Mouse (Mus musculus) lung, embryonic 15.5 days (tissue): ENCODE data around the gene Hexim2. TPM values are rescaled to one million over a fixed set of nuclear protein-coding genes. Genes with fewer than 3 reads are reported as not detected.

Source experiments
- ATAC-seq: fragments of 200-750 bp; cut with Nextera tagmentation; 2 replicates; pipeline ENCODE4 v1.8.0; 2017; ENCODE audit warnings: moderate number of reproducible peaks, borderline replicate concordance; ENCODE audit not compliant: low FRiP score, low TSS enrichment; ENCODE audit errors: extremely low read depth
- H3K27ac ChIP-seq: fragments of 300-500 bp; sonication (generic); 2 replicates; pipeline ENCODE4 v1.5.1; 2015; ENCODE audit warnings: moderate library complexity, mild to moderate bottlenecking, inconsistent platforms
- H3K27me3 ChIP-seq: fragments of 300-500 bp; sonication (generic); 2 replicates; pipeline ENCODE4 v1.6.1; 2015; ENCODE audit warnings: inconsistent platforms
- H3K36me3 ChIP-seq: fragments of 300-500 bp; sonication (generic); 2 replicates; pipeline ENCODE4 v1.6.1; 2015; ENCODE audit warnings: inconsistent platforms
- H3K4me1 ChIP-seq: fragments of 300-500 bp; sonication (generic); 2 replicates; pipeline ENCODE4 v1.6.1; 2015; ENCODE audit warnings: inconsistent platforms
- H3K4me2 ChIP-seq: fragments of 300-500 bp; sonication (generic); 2 replicates; pipeline ENCODE4 v1.6.1; 2015; ENCODE audit warnings: inconsistent platforms, mild to moderate bottlenecking, moderate library complexity
- H3K4me3 ChIP-seq: fragments of 300-500 bp; sonication (generic); 2 replicates; pipeline ENCODE4 v1.5.1; 2015; ENCODE audit warnings: mild to moderate bottlenecking, inconsistent platforms
- H3K9ac ChIP-seq: fragments of 300-500 bp; sonication (generic); 2 replicates; pipeline ENCODE4 v1.6.1; 2015; ENCODE audit warnings: inconsistent platforms
- H3K9me3 ChIP-seq: fragments of 300-500 bp; sonication (generic); 2 replicates; pipeline ENCODE4 v1.6.1; 2016; ENCODE audit warnings: inconsistent platforms
- whole genome bisulfite sequencing: fragments of 180-500 bp; shearing (Covaris S2); methylation state at CpG from one replicate; pipeline ENCODE4 v1.1.7; 2015; 5-methylcytosine and 5-hydroxymethylcytosine counted together
- polyA plus RNA-seq: library from polyadenylated mRNA; unstranded; fragments of >200 nt; fragmentation: Nextera tagmentation; extraction: Ambion mirVana; gene quantifications from 2 replicates; pipeline ENCODE4 v1.2.1, GENCODE M21; 2015

Gene Hexim2
- polyA plus RNA-seq, 1 experiment from 2014 or later, result 9.6 TPM

DNA sequence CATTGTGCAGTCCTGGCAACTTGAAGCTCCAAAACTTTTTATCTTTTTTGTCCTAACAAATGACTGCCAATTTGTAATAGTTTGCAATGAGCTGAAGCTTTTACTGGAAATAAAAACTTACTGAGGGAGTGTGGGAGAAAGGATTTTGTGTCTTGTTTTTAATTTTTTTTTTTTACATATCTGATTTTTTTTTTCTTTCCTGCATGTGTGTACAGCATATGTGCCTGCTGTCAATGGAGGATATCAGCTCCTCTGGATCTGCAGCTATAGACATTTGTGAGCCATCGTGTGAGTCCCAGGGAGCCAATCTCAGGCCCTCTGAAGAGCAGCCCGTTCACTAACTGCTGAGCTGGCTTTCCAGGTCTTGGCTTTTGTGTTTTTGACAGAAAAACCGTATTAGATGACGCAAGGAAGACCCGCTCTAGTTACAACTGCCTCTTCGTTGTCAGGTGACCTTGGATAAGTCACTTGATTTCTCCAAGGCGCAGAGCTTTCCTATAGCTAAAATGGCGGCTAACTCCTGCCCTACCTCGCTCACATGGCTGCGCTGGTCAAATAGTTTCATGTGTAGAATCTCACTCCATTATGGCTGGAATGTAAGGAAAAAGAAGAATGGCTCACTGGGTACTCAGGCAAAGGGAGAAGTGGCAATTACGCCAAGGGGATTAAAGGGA is 17.8 kb upstream of the Hexim2 start:
- 85% methylated on average over 11 of the region's 11 CpGs for WGBS
- Histone ChIP-seq H3K9me3 (no peaks in the 10 kb centered on the region), H3K4me2 (peak overlapping the region; percentile 65), H3K36me3 (no peaks in the 10 kb centered on the region), H3K4me1 (peaks cover 35% of the 10 kb centered on the region), H3K4me3 (peak overlapping the region; percentile 69), H3K9ac (peak overlapping the region; percentile 82), H3K27ac (peak overlapping the region; percentile 97), H3K27me3 (no peaks in the 10 kb centered on the region)
- ATAC-seq, result no peak

DNA sequence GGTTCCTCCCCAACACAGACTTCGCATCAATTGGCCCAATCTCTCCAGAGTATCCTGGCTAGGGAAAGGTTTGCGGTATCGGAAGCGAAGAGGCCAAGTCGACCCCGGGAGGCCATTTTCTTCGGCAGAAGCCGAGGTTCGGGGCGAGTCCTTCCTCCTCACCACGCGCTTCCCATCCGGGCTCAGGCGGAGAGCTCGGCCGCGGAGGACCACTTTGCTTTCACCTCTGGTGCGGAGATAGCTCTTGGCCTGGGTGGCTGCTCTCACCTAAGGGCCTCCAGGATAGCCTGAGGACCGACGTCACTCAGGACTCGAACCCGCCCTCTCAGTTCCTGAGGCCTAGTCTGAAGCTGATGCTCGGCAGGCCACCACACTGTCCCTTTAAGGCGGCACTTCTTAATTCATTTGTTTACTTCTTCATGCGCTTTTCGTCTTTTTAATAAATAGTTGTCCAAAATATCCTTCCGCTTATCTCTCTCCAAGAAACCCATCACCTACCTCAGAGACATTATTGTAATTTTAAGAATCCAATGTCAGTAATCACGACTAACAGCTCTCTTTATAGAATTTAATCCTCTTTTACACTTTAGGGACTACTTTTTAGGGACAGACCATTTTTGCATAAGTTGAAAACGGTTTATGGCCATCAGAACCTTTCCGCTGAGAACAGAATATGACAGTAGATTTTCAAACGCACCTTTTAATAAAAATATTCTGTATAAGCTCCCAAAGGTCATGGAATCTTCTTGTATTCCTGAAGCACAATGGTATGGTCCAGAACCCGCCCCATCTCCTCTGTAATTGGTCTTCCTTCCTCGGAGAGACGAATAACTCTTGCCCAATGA is 16.8 kb upstream of the Hexim2 start:
- WGBS, result 1% methylated on average over 34 of the region's 34 CpGs
- H3K4me1 ChIP-seq, result peaks cover 37% of the 10 kb centered on the region
- peak overlapping the region; percentile 82 for H3K9ac ChIP-seq
- H3K4me3 ChIP-seq, result peak overlapping the region; percentile 69
- no peaks in the 10 kb centered on the region for H3K36me3 ChIP-seq
- no peaks in the 10 kb centered on the region for H3K9me3 ChIP-seq
- no peaks in the 10 kb centered on the region for H3K27me3 ChIP-seq
- peak; percentile 75 for ATAC-seq
- peak overlapping the region; percentile 97 for H3K27ac ChIP-seq
- H3K4me2 ChIP-seq, result peak overlapping the region; percentile 65

DNA sequence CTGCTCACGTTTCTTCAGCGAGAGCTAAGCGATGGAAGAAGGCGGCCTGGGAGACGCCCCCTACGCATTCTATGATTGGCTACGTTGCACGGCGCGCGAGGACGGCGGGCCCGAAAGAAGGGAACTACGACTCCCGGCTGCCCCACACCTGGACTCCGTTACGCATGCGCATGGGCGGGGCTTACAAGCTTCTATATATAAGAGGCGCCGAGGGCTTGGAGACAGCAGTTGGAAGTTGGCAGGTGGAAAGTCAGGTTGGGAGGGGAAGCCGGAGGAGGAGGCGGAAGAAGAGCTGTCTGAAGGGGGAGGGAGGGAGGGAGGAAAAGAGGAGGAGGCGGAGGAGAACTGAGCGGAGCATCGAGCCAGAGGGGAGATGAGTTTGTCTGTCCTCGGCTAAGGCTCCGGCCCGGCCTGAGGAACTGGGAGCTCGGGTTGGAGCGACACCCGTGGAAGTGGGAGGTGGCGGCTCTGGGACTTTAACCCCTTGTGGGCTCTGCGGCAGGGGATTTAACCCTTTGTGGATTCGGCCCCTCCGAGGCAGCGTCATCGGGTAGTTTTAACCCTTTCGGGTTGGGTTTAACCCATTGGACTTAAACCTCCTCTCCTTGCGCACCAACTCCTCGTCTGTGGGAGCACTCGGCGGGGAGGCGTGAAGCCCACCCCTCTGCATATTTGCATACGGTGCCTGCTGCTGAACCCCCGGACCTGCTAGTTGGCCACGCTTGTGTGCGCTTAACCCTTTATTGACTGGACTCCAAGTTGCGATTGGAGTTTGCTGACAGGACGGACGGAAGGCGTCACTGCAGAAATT is 16.0 kb upstream of the Hexim2 start, which contains the start of gene Hexim1:
Gene Hexim1 (plus strand): TSS at position 224 of the 811 bp plus-strand sequence.
- 0% methylated on average over 53 of the region's 53 CpGs for WGBS
- peak within 1 kb of the TSS; percentile 82 for H3K9ac ChIP-seq

GRCm38 (mm10) chr11:103116959-103117590 is 15.2 kb upstream of the Hexim2 start:
- Histone ChIP-seq H3K4me2 (peak overlapping the region; percentile 84), H3K36me3 (no peaks in the 10 kb centered on the region), H3K9me3 (no peaks in the 10 kb centered on the region), H3K27ac (peak overlapping the region; percentile 84), H3K4me3 (peak overlapping the region; percentile 69), H3K27me3 (no peaks in the 10 kb centered on the region), H3K9ac (peak overlapping the region; percentile 67), H3K4me1 (peaks cover 31% of the 10 kb centered on the region)
- peak; percentile 29; the same call in 1 of the 2 replicates for ATAC-seq
- WGBS, result under 1% methylated on average over 35 of the region's 35 CpGs

More for the DNA sequence above, 16.0 kb upstream of the Hexim2 start, which contains the start of gene Hexim1:
- no peaks in the 10 kb centered on the region for H3K27me3 ChIP-seq
- no peaks in the 10 kb centered on the region for H3K9me3 ChIP-seq
- H3K4me1 ChIP-seq, result peaks cover 40% of the 10 kb centered on the region
- H3K27ac ChIP-seq, result peak within 1 kb of the TSS; percentile 97
- H3K36me3 ChIP-seq, result no peaks in the 10 kb centered on the region
- H3K4me2 ChIP-seq, result peak within 1 kb of the TSS; percentile 84
- H3K4me3 ChIP-seq, result peak within 1 kb of the TSS; percentile 69
- ATAC-seq, result peak; percentile 94

- no peak for ATAC-seq
- Histone ChIP-seq H3K27ac (peak overlapping the region; percentile 84), H3K4me1 (peaks cover 26% of the 10 kb centered on the region), H3K4me3 (peak overlapping the region; percentile 69), H3K27me3 (no peaks in the 10 kb centered on the region), H3K4me2 (peak overlapping the region; percentile 84), H3K9me3 (no peaks in the 10 kb centered on the region), H3K36me3 (no peaks in the 10 kb centered on the region), H3K9ac (peak overlapping the region; percentile 67)
- WGBS, result under 1% methylated on average over 38 of the region's 38 CpGs
Measured at GRCm38 (mm10) chr11:103117591-103118009, 14.6 kb upstream of the Hexim2 start.

DNA sequence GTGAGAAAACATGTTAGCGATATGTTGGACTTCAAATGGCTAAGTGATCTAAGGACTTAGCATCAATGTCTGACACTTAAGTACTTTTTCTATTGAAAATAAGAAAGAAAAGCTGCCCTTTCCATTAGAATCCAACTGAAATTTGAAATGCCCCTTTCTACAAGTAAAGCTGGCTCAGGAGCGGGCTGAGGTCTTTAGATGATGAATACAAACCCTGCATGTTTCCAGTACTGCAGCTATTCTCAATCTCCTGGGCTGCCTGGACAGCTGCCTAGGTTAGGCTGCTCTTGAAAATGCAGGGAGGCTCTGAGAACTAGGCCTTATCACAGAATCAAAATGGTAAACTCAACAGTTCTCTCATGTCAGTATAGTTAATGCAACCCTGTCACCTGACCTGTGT is 13.4 kb upstream of the Hexim2 start:
- ATAC-seq, result no peak
- Histone ChIP-seq H3K4me1 (peaks cover 20% of the 10 kb centered on the region), H3K9me3 (no peaks in the 10 kb centered on the region), H3K27me3 (no peaks in the 10 kb centered on the region), H3K9ac (no peak overlapping the region), H3K4me3 (peak overlapping the region; percentile 69), H3K36me3 (no peaks in the 10 kb centered on the region), H3K4me2 (peak overlapping the region; percentile 84), H3K27ac (no peak overlapping the region)
- 85% methylated on average over 2 of the region's 2 CpGs for WGBS

GRCm38 (mm10) chr11:103119609-103120008 is 12.6 kb upstream of the Hexim2 start:
- ATAC-seq, result no peak
- H3K27ac ChIP-seq, result no peak overlapping the region
- H3K4me1 ChIP-seq, result peaks cover 19% of the 10 kb centered on the region
- 62% methylated on average over 5 of the region's 5 CpGs for WGBS
- no peaks in the 10 kb centered on the region for H3K36me3 ChIP-seq
- no peaks in the 10 kb centered on the region for H3K9me3 ChIP-seq
- H3K27me3 ChIP-seq, result no peaks in the 10 kb centered on the region
- no peak overlapping the region for H3K4me3 ChIP-seq
- H3K9ac ChIP-seq, result no peak overlapping the region
- H3K4me2 ChIP-seq, result no peak overlapping the region

DNA sequence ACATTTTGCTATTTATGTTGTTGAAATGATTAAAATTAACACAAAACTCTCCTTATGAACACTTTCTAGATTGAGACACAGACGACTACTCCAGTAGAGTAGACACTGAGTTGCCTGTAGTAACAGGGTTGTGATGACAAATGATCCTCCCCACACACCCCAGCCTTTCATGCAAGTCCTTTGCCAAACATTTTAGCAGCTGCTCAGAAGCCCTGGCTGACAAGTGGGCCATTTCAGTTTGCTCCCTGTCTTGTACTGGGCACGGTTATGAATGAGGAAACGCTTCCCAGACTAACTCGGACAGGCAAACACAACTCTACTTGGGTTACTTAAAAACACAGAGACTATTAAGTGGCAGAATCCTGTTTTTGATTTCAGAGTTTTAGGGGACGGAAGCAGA is 11.9 kb upstream of the Hexim2 start:
- H3K27me3 ChIP-seq, result no peaks in the 10 kb centered on the region
- no peak overlapping the region for H3K4me2 ChIP-seq
- 39% methylated on average over 5 of the region's 5 CpGs for WGBS
- H3K4me1 ChIP-seq, result peaks cover 16% of the 10 kb centered on the region
- no peak overlapping the region for H3K9ac ChIP-seq
- no peak for ATAC-seq
- H3K4me3 ChIP-seq, result no peak overlapping the region
- no peaks in the 10 kb centered on the region for H3K36me3 ChIP-seq
- H3K9me3 ChIP-seq, result no peaks in the 10 kb centered on the region
- H3K27ac ChIP-seq, result no peak overlapping the region

DNA sequence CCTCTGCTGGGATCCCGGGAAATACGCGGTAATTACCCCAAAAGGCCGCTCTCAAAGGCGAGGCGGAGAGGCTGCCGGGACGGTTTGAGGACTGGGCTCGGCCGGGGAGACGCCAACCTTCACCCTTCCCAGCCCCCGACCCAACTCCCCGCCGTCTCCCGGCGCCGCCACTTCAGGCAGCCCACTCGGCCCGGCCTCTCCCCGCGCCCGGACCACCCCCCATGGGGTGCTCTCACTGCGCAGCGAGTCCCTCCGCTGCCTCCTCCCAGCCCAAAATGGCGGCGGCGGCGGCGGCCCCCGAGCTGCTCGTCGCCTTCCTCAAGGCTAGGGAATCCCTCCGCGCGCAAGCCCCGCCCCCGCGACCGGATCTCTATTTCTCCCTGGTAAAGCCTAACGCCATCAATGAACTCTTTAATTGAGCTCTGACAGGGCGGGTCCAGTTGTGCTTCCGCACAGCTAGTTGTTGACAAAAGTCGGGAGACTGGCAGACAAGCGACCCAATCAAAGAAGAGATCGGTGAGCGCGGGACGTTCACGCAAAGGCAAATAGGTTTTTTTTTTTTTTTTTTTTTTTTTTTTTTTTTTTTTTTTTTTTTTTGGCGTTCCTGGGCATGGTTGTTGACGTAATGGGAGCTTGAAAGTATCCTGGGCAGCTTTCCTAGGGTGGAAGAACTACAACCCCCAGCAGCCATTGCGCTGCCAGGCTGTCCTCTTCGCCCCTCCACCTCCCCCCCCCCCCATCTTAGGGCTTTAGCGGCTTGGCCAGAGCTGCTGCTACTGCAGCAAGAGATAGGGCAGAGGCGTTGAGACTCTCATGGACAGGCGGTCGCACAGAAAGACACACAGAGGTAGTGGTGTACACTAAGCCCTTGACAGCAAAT is 587 bp downstream of the Hexim2 start:
- H3K9me3 ChIP-seq, result no peaks in the 10 kb centered on the region
- peak overlapping the region; percentile 95 for H3K27ac ChIP-seq
- ATAC-seq, result peak; percentile 93
- WGBS, result under 1% methylated on average over 52 of the region's 58 CpGs
- peak overlapping the region; percentile 65 for H3K4me2 ChIP-seq
- peaks cover 29% of the 10 kb centered on the region for H3K4me1 ChIP-seq
- no peaks in the 10 kb centered on the region for H3K27me3 ChIP-seq
- H3K9ac ChIP-seq, result peak overlapping the region; percentile 95
- no peaks in the 10 kb centered on the region for H3K36me3 ChIP-seq
- H3K4me3 ChIP-seq, result peak overlapping the region; percentile 64

DNA sequence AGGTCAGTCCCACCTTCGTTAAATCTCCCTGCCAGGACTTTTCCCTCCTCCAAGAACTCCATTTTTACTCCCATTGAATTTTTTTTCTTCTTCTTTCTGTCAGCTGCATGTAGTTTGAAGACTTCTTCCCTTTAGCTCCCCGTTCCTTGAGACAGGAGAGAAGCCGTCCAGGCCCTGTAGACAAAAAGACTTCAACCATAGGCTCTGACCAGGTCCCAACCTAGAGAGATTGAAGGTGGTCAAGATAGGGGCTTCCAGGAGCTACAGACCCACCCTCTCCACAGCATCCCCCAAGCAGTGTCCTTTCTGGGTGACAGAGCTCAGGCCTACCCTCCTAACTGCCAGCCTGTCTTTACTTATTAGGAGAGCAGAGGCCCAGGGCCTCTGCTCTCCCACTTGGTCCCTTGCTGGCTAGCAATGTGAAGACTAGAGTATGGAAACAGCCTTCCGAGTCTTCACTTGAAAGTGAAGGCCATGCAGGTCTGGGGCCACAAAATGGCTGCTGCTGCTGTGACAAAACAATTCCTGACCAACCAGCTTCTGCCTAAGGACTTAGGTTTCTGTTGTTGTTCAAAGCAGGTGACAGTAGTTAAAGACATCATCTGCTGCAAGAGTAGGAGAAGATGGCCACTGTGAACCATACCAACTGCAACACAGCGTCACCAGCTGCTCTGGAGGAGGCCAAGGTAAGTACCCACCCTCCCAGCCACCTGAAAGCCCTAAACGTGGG is 1.4 kb downstream of the Hexim2 start:
- 48% methylated on average over 6 of the region's 6 CpGs for WGBS
- peaks cover 29% of the 10 kb centered on the region for H3K4me1 ChIP-seq
- ATAC-seq, result peak; percentile 5; the same call in 1 of the 2 replicates
- peak overlapping the region; percentile 56 for H3K4me2 ChIP-seq
- no peaks in the 10 kb centered on the region for H3K27me3 ChIP-seq
- 0 out of 2 replicates have a peak, but pooled peaks cover 3% of the 10 kb centered on the region for H3K36me3 ChIP-seq
- peak overlapping the region; percentile 28 for H3K4me3 ChIP-seq
- peak overlapping the region; percentile 45 for H3K9ac ChIP-seq
- H3K9me3 ChIP-seq, result no peaks in the 10 kb centered on the region
- H3K27ac ChIP-seq, result peak overlapping the region; percentile 77
